Mouse (Mus musculus) heart, adult 2 months (tissue): Measurements from ENCODE around the gene Neurl1a. TPM values are rescaled to one million over a fixed set of nuclear protein-coding genes. Genes with fewer than 3 reads are reported as not detected.
A peak's percentile ranks its signal among the peaks of the same experiment; 100 is the strongest.

Experiments used
- DNase-seq, 2 experiments: peaks; one replicate each; pipeline ENCODE4 v3.0.0; 2021
- H3K27ac ChIP-seq: fragments of 200-600 bp; 2 replicates; pipeline ENCODE4 v1.8.1; 2022
- H3K27me3 ChIP-seq: fragments of 200-500 bp; 2 replicates; pipeline ENCODE4 v1.6.1; 2012; ENCODE audit warnings: mild to moderate bottlenecking, low read length, inconsistent platforms, mixed read lengths; ENCODE audit not compliant: control insufficient read depth, insufficient read depth
- H3K36me3 ChIP-seq: fragments of 200-500 bp; 2 replicates; pipeline ENCODE4 v1.6.1; 2012; ENCODE audit warnings: low read length, inconsistent platforms; ENCODE audit not compliant: control insufficient read depth, insufficient read depth
- H3K4me1 ChIP-seq: fragments of 200-500 bp; 2 replicates; pipeline ENCODE4 v1.6.1; 2011; ENCODE audit warnings: low read length; ENCODE audit not compliant: control insufficient read depth, insufficient read depth
- H3K4me3 ChIP-seq: fragments of 200-600 bp; 2 replicates; pipeline ENCODE4 v1.8.1; 2022
- H3K79me2 ChIP-seq: fragments of 200-500 bp; replicated peaks from 2 replicates; pipeline ENCODE4 v1.6.1; 2012; ENCODE audit warnings: mild to moderate bottlenecking, inconsistent platforms, low read length, moderate library complexity, mixed read lengths; ENCODE audit not compliant: control insufficient read depth, insufficient read depth
- H3K9ac ChIP-seq: fragments of 200-500 bp; 2 replicates; pipeline ENCODE4 v1.6.1; 2012; ENCODE audit warnings: low read depth, mild to moderate bottlenecking, control low read depth, inconsistent platforms, low read length, mixed read lengths
- CTCF ChIP-seq: fragments of 200-600 bp; IDR thresholded peaks from 2 replicates; pipeline ENCODE4 v1.8.1; 2022; ENCODE audit warnings: antibody characterized with exemption, mild to moderate bottlenecking, moderate library complexity
- EP300 ChIP-seq: fragments of 200-500 bp; IDR thresholded peaks from 2 replicates; pipeline ENCODE4 v1.6.1; 2011; ENCODE audit warnings: low read depth, low read length, control low read depth; ENCODE audit not compliant: insufficient read depth
- POLR2A ChIP-seq: fragments of 200-500 bp; IDR thresholded peaks from 2 replicates; pipeline ENCODE4 v1.6.1; 2011; ENCODE audit warnings: mild to moderate bottlenecking, low read depth, low read length, control low read depth; ENCODE audit not compliant: insufficient read depth
- WGBS: fragments of 180-500 bp; shearing (Covaris S2); methylation state at CpG from one replicate; pipeline ENCODE4 v1.1.7; 2018; 5-methylcytosine and 5-hydroxymethylcytosine counted together
- intact Hi-C: fragments of 180-260 bp; cut with DNase I; formaldehyde crosslinking; loops from one replicate; pipeline ENCODE4 v1.15.1; 2025
- polyA plus RNA-seq: library from polyadenylated mRNA; depleted of rRNA; stranded (reverse); fragments of >200 nt; gene quantifications from 2 replicates; pipeline ENCODE4 v1.2.3, GENCODE M21; 2012
- total RNA-seq, 2 experiments: library from RNA; stranded (reverse); gene quantifications; 2 replicates each; pipeline ENCODE4 v1.2.3; 2021

The Neurl1a gene
- total and polyA plus RNA-seq, 3 experiments: 1.5 to 2.5 (median 1.7) TPM

DNA sequence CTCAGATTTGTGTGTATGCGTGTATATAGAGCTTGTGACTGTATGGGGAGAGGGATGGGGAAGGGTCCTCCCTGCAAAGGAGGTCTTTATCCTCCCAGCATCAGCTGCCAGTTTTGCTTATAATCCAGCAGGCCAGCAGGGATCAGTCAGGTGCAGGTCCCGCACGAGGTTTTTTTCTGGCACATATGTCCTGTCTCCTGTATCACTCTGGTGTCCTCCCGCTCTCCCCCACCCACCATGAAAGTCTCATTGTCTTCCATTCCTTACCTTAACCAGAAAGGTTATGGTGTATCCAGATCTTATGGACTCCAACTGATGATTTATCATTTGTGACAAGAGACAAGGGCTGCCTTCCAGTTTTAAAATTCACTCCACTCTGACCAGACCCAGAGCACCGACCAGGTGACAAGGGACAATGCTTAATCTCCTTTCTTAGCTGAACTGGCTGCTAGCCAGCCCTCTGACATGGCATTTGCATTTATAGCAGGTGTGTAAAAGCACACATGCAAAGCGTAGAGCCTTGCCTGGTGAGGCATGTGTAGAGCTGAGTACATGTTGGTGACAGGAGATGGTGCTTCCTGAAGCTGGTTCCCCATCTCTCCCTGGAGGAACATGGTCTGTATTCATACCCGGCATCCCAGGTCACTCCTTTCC is 43.0 kb downstream of the Neurl1a start:
- Histone ChIP-seq H3K79me2 (no peaks in the 10 kb centered on the region), H3K4me3 (no peak overlapping the region), H3K27me3 (no peaks in the 10 kb centered on the region), H3K36me3 (no peaks in the 10 kb centered on the region), H3K27ac (no peak overlapping the region), H3K4me1 (no peaks in the 10 kb centered on the region), H3K9ac (no peak overlapping the region)
- TF ChIP-seq CTCF: no peak
- TF ChIP-seq EP300: no peak
- TF ChIP-seq POLR2A: no peak
- intact Hi-C loops: no loop called here
- WGBS: 73% methylated on average over 7 of the region's 7 CpGs
- no peak for DNase-seq

DNA sequence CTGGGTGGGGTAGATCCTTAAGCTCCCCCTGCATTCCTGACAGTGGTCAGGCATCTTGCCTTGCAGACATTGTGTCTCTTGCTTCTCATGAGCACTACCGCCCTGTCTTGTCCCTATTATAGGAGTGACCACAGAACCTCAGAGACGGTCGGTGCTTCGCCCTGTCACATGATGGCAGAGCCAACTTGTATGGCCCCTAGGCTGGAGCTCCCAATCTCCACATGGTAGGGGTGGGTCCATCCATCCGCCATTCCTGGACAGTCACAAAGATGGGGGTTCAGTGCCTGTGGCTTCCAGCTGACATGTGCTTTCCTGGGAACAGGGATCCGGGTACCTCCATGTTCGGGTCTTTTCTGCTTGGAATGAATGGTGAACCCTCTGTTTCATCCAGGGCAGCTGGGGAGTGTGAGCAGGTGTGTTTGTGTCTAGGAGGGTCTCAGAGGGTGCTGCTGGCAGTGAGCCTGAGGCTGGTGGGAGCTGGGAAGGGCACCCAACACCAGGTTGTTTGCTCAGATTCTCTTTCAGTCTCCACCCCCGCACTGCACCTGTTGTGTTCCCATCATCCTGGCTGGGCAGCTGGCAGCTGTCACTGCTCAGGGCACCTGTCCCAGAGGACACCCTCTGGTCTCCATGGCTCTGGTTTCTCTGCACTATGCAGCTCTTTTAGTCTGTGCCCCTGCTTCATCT is 43.7 kb downstream of the Neurl1a start:
- Histone ChIP-seq H3K79me2 (no peaks in the 10 kb centered on the region), H3K36me3 (no peaks in the 10 kb centered on the region), H3K9ac (no peak overlapping the region), H3K4me1 (no peaks in the 10 kb centered on the region), H3K27ac (no peak overlapping the region), H3K27me3 (no peaks in the 10 kb centered on the region), H3K4me3 (no peak overlapping the region)
- TF ChIP-seq CTCF (no peak), POLR2A (no peak)
- intact Hi-C loops: no loop called here
- WGBS: 83% methylated on average over 8 of the region's 8 CpGs
- no peak for DNase-seq

DNA sequence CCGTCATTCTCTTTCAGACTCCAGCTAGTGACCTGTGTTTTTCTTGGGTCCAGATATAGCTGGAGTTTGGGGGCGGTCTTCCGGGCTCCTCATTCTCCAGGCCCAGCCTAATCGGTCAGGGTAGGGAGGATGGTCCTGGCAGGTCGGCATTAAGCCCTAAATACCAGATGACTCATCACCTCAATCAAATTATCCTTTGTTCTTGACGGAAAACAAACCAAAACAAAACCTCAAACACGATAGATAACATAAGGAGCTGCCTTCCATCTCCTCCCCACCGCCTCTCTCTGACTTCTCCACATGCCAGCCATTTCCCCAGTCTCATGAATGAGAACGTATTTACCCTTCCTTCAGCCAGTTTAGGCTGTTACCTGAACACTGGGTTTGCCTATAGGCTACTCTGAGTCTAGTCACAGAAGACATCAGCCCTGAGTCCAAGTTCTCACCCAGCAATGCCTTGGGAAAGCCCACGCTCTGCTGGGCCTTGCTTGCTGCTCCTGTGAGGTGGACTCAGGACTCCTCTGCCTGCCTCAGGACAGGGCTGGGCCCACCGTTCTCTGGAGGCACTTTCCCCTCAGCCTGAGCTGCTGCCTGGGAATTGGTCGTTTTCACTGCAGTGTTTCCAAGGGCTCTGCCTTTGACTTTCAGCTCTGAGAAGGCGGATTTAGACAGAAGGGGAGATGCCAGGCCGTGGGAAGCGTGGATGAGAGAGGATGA is 44.4 kb downstream of the Neurl1a start:
- intact Hi-C loops: no loop called here
- TF ChIP-seq POLR2A (no peak), CTCF (no peak), EP300 (no peak)
- no peaks in the 10 kb centered on the region for H3K27me3 ChIP-seq

DNA sequence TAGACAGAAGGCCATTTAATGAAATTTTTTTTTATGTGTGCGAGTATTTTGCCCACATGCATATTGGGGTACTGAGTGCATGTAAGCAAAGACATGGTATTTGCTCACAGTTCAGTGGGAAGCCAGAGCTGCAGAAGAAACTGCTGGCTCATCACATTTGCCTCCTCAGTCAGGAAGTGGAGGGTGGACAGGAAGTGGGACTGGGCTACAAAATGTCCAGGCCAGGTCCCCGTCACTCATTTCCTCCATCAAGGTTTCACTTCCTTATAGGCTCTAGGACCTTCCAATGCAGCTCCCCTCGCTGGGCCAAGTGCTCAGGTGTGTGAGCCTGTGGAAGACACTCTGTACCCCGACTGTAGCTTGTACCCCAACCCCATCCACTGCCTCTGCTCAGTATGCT is 46.1 kb downstream of the Neurl1a start:
- Histone ChIP-seq H3K4me3 (no peak overlapping the region), H3K9ac (no peak overlapping the region), H3K79me2 (no peaks in the 10 kb centered on the region), H3K4me1 (peaks cover 5% of the 10 kb centered on the region), H3K36me3 (no peaks in the 10 kb centered on the region), H3K27me3 (no peaks in the 10 kb centered on the region), H3K27ac (no peak overlapping the region)
- WGBS: 61% methylated on average over 4 of the region's 4 CpGs
- intact Hi-C loops: no loop called here
- TF ChIP-seq CTCF (no peak), POLR2A (no peak), EP300 (0 out of 2 replicates have a peak, but pooled peaks have one; percentile 33)
- peak in 1 of 2 experiments; percentile 50 for DNase-seq

More for the DNA sequence above, 44.4 kb downstream of the Neurl1a start:
- Histone ChIP-seq H3K79me2 (no peaks in the 10 kb centered on the region), H3K4me1 (no peaks in the 10 kb centered on the region), H3K27ac (no peak overlapping the region), H3K36me3 (no peaks in the 10 kb centered on the region), H3K9ac (no peak overlapping the region), H3K4me3 (no peak overlapping the region)
- 50% methylated on average over 15 of the region's 15 CpGs for WGBS
- DNase-seq: no peak

DNA sequence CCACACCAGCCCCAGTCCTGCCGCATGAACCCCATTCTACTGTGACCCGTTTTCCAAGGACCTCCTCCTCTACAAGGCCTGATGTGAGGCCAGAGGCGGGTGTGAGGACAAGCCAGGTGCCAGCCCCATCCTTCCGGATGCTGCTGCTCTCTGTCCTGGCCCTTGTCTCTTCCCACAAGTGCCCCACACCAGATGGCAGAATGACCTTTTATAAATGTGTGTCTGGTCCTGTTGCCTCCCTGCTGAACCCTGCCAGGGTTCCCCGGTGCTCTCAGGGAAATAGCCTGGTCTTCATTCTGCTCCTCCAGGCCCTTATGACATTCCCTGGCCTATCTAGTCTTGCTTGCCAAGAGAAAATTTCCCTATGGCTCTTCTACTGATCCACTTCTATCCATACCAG is 47.2 kb downstream of the Neurl1a start:
- DNase-seq: no peak
- Histone ChIP-seq H3K79me2 (no peaks in the 10 kb centered on the region), H3K4me1 (peaks cover 5% of the 10 kb centered on the region), H3K36me3 (no peaks in the 10 kb centered on the region), H3K9ac (no peak overlapping the region), H3K27me3 (no peaks in the 10 kb centered on the region), H3K4me3 (no peak overlapping the region), H3K27ac (no peak overlapping the region)
- WGBS: 89% methylated on average over 5 of the region's 5 CpGs
- intact Hi-C loops: no loop called here
- no peak for TF ChIP-seq CTCF
- no peak for TF ChIP-seq EP300
- no peak for TF ChIP-seq POLR2A
